Mouse (Mus musculus) megakaryocyte, adult 5-6 weeks (primary cell): ENCODE data around the gene Soat2. TPM values are rescaled to one million over a fixed set of nuclear protein-coding genes. Genes with fewer than 3 reads are reported as not detected.
A peak's percentile ranks its signal among the peaks of the same experiment; 100 is the strongest.

Source experiments
- ATAC-seq: 2 replicates; pipeline ENCODE4 v1.8.0; 2016; ENCODE audit warnings: mild to moderate bottlenecking, inconsistent platforms; ENCODE audit not compliant: poor library complexity, severe bottlenecking
- total RNA-seq, 2 experiments: library from RNA; stranded (forward) in 1 of 2; stranded (reverse) in 1 of 2; fragments of 153-499, 151-499 nt in 1 of 2; fragments of 221-1000, 200-1000 nt in 1 of 2; gene quantifications; 2 replicates each; pipeline versions ENCODE4 v1.2.3 to v1.2.4; 2015 to 2017

Soat2 gene
- total RNA-seq, 2 experiments from 2014 or later = 0.78 to 1.1 TPM

GRCm38 (mm10) chr15:102179924-102180323 is 29.6 kb downstream of the Soat2 start:
- ATAC-seq = no peak

GRCm38 (mm10) chr15:102183076-102183475 is 32.8 kb downstream of the Soat2 start:
- ATAC-seq = no peak

- ATAC-seq = no peak
Measured at GRCm38 (mm10) chr15:102186239-102186638, 35.9 kb downstream of the Soat2 start.

- no peak for ATAC-seq
Measured at GRCm38 (mm10) chr15:102188096-102188495, 37.8 kb downstream of the Soat2 start.

- no peak for ATAC-seq
Measured at GRCm38 (mm10) chr15:102188883-102189282, 38.6 kb downstream of the Soat2 start.

GRCm38 (mm10) chr15:102191699-102192098 is 41.4 kb downstream of the Soat2 start:
- ATAC-seq = no peak

GRCm38 (mm10) chr15:102192271-102192812 is 42.0 kb downstream of the Soat2 start:
- peak; percentile 85 for ATAC-seq

GRCm38 (mm10) chr15:102192820-102193386 is 42.6 kb downstream of the Soat2 start:
- peak; percentile 72 for ATAC-seq

GRCm38 (mm10) chr15:102193652-102194051 is 43.3 kb downstream of the Soat2 start:
- ATAC-seq = no peak

GRCm38 (mm10) chr15:102194439-102194838 is 44.1 kb downstream of the Soat2 start:
- ATAC-seq = peak; percentile 43; the same call in 1 of the 2 replicates

- ATAC-seq = no peak
Measured at GRCm38 (mm10) chr15:102195373-102195772, 45.0 kb downstream of the Soat2 start.

- ATAC-seq = no peak
Measured at GRCm38 (mm10) chr15:102198841-102199240, 48.5 kb downstream of the Soat2 start.

- ATAC-seq = peak; percentile 89
Measured at GRCm38 (mm10) chr15:102202971-102203834, 52.9 kb downstream of the Soat2 start, which contains the start of gene Zfp740. Zfp740 (plus strand) TSS chr15:102203249.

- peak; percentile 34 for ATAC-seq
Measured at GRCm38 (mm10) chr15:102203835-102204381, 53.6 kb downstream of the Soat2 start.

GRCm38 (mm10) chr15:102204674-102205505 is 54.6 kb downstream of the Soat2 start, which contains the start of gene Csad:
Csad (minus strand) TSS chr15:102204724.
- no peak for ATAC-seq

- no peak for ATAC-seq
Measured at GRCm38 (mm10) chr15:102205779-102206178, 55.5 kb downstream of the Soat2 start.

- ATAC-seq = no peak
Measured at GRCm38 (mm10) chr15:102207351-102207750, 57.0 kb downstream of the Soat2 start.

- peak; percentile 25; the same call in 1 of the 2 replicates for ATAC-seq
Measured at GRCm38 (mm10) chr15:102208092-102208561, 57.8 kb downstream of the Soat2 start.

- ATAC-seq = no peak
Measured at GRCm38 (mm10) chr15:102209114-102209513, 58.8 kb downstream of the Soat2 start.

- ATAC-seq = no peak
Measured at GRCm38 (mm10) chr15:102210816-102211215, 60.5 kb downstream of the Soat2 start.
